Mouse (Mus musculus) liver, adult 2 months (tissue): ENCODE data around the gene Sh2d2a. TPM values are rescaled to one million over a fixed set of nuclear protein-coding genes. Genes with fewer than 3 reads are reported as not detected.

Source experiments
- DNase-seq: peaks from one replicate; pipeline ENCODE4 v3.0.0-alpha.2; 2011; ENCODE audit warnings: low read depth, low spot score; ENCODE audit errors: extremely low read depth
- H3K27ac ChIP-seq: fragments of 200-500 bp; replicated peaks from 2 replicates; pipeline ENCODE4 v1.5.1; 2012; ENCODE audit warnings: low read depth, mild to moderate bottlenecking, control low read depth, inconsistent platforms, low read length; ENCODE audit not compliant: insufficient read depth
- H3K27me3 ChIP-seq: fragments of 200-500 bp; 2 replicates; pipeline ENCODE4 v1.6.1; 2012; ENCODE audit warnings: mild to moderate bottlenecking, moderate library complexity, low read length, inconsistent platforms; ENCODE audit not compliant: control insufficient read depth, insufficient read depth
- H3K36me3 ChIP-seq: fragments of 200-500 bp; 2 replicates; pipeline ENCODE4 v1.6.1; 2012; ENCODE audit warnings: low read length, inconsistent platforms; ENCODE audit not compliant: control insufficient read depth, insufficient read depth
- H3K4me1 ChIP-seq: fragments of 200-500 bp; 2 replicates; pipeline ENCODE4 v1.6.1; 2011; ENCODE audit warnings: low read length; ENCODE audit not compliant: control insufficient read depth, insufficient read depth
- H3K4me3 ChIP-seq: fragments of 200-500 bp; 2 replicates; pipeline ENCODE4 v1.5.1; 2011; ENCODE audit warnings: low read depth, mild to moderate bottlenecking, control low read depth, low read length, moderate library complexity; ENCODE audit not compliant: insufficient read depth
- H3K79me2 ChIP-seq: fragments of 200-500 bp; 2 replicates; pipeline ENCODE4 v1.6.1; 2012; ENCODE audit warnings: inconsistent platforms, mild to moderate bottlenecking, low read length, moderate library complexity; ENCODE audit not compliant: control insufficient read depth, insufficient read depth
- H3K9ac ChIP-seq: fragments of 200-500 bp; 2 replicates; pipeline ENCODE4 v1.6.1; 2012; ENCODE audit warnings: low read depth, mild to moderate bottlenecking, control low read depth, inconsistent platforms, low read length
- CTCF ChIP-seq: fragments of 200-500 bp; IDR thresholded peaks from 2 replicates; pipeline ENCODE4 v1.5.1; 2011; ENCODE audit warnings: low read depth, low read length, control low read depth
- POLR2A ChIP-seq: fragments of 200-500 bp; IDR thresholded peaks from 2 replicates; pipeline ENCODE4 v1.6.1; 2011; ENCODE audit warnings: low read length, control low read depth; ENCODE audit not compliant: insufficient read depth; ENCODE audit errors: extremely low read depth
- WGBS: fragments of 180-500 bp; shearing (Covaris S2); methylation state at CpG from one replicate; pipeline ENCODE4 v1.1.7; 2018; 5-methylcytosine and 5-hydroxymethylcytosine counted together
- polyA plus RNA-seq: library from polyadenylated mRNA; depleted of rRNA; stranded (reverse); fragments of >200 nt; gene quantifications from 2 replicates; pipeline ENCODE4 v1.2.3, GENCODE M21; 2012
- total RNA-seq: library from RNA; depleted of rRNA; stranded (reverse); fragments of >200 nt; gene quantifications from 2 replicates; pipeline ENCODE4 v1.2.3, GENCODE M21; 2014

The Sh2d2a gene
- total and polyA plus RNA-seq, 2 experiments: 0.09 to 0.83 TPM

GRCm38 (mm10) chr3:87829025-87829424 is 17.5 kb upstream of the Sh2d2a start:
- H3K9ac ChIP-seq: no peak overlapping the region
- TF ChIP-seq POLR2A (no peak), CTCF (no peak)
- H3K36me3 ChIP-seq: no peaks in the 10 kb centered on the region
- H3K79me2 ChIP-seq: no peaks in the 10 kb centered on the region
- DNase-seq: no peak
- no peaks in the 10 kb centered on the region for H3K4me1 ChIP-seq
- no peak overlapping the region for H3K27ac ChIP-seq
- H3K4me3 ChIP-seq: no peak overlapping the region
- WGBS: 47% methylated on average over 10 of the region's 10 CpGs
- H3K27me3 ChIP-seq: no peaks in the 10 kb centered on the region

GRCm38 (mm10) chr3:87832109-87832859 is 14.3 kb upstream of the Sh2d2a start:
- no peak overlapping the region for H3K27ac ChIP-seq
- no peaks in the 10 kb centered on the region for H3K79me2 ChIP-seq
- no peaks in the 10 kb centered on the region for H3K4me1 ChIP-seq
- no peak for TF ChIP-seq POLR2A
- TF ChIP-seq CTCF: no peak
- 81% methylated on average over 7 of the region's 7 CpGs for WGBS
- no peaks in the 10 kb centered on the region for H3K36me3 ChIP-seq
- H3K27me3 ChIP-seq: no peaks in the 10 kb centered on the region
- H3K4me3 ChIP-seq: no peak overlapping the region
- no peak overlapping the region for H3K9ac ChIP-seq
- DNase-seq: no peak

GRCm38 (mm10) chr3:87833482-87833881 is 13.1 kb upstream of the Sh2d2a start:
- TF ChIP-seq POLR2A (no peak), CTCF (peak; percentile 33; the same call in 1 of the 2 replicates)
- H3K4me3 ChIP-seq: no peak overlapping the region
- 65% methylated on average over 5 of the region's 5 CpGs for WGBS
- H3K79me2 ChIP-seq: no peaks in the 10 kb centered on the region
- DNase-seq: no peak
- H3K4me1 ChIP-seq: no peaks in the 10 kb centered on the region
- no peaks in the 10 kb centered on the region for H3K27me3 ChIP-seq
- H3K36me3 ChIP-seq: no peaks in the 10 kb centered on the region
- no peak overlapping the region for H3K27ac ChIP-seq
- no peak overlapping the region for H3K9ac ChIP-seq

GRCm38 (mm10) chr3:87838622-87839021 is 7.9 kb upstream of the Sh2d2a start:
- 2% methylated on average over 4 of the region's 4 CpGs for WGBS
- H3K27ac ChIP-seq: no peak overlapping the region
- no peaks in the 10 kb centered on the region for H3K4me1 ChIP-seq
- no peak for TF ChIP-seq POLR2A
- peak; percentile 75 for TF ChIP-seq CTCF
- no peaks in the 10 kb centered on the region for H3K36me3 ChIP-seq
- DNase-seq: peak; percentile 37
- no peak overlapping the region for H3K4me3 ChIP-seq
- H3K79me2 ChIP-seq: no peaks in the 10 kb centered on the region
- H3K9ac ChIP-seq: no peak overlapping the region
- H3K27me3 ChIP-seq: no peaks in the 10 kb centered on the region

- Histone ChIP-seq H3K36me3 (no peaks in the 10 kb centered on the region), H3K79me2 (no peaks in the 10 kb centered on the region), H3K27me3 (no peaks in the 10 kb centered on the region), H3K27ac (no peak overlapping the region), H3K4me1 (no peaks in the 10 kb centered on the region), H3K9ac (no peak overlapping the region), H3K4me3 (no peak overlapping the region)
- no peak for DNase-seq
- TF ChIP-seq POLR2A: no peak
Measured at GRCm38 (mm10) chr3:87840858-87841257, 5.7 kb upstream of the Sh2d2a start.

GRCm38 (mm10) chr3:87844981-87845380 is 1.6 kb upstream of the Sh2d2a start:
- Histone ChIP-seq H3K9ac (no peak overlapping the region), H3K27ac (no peak overlapping the region), H3K4me3 (no peak overlapping the region), H3K79me2 (no peaks in the 10 kb centered on the region), H3K36me3 (no peaks in the 10 kb centered on the region), H3K4me1 (no peaks in the 10 kb centered on the region), H3K27me3 (no peaks in the 10 kb centered on the region)
- no peak for DNase-seq
- TF ChIP-seq POLR2A: no peak
- TF ChIP-seq CTCF: no peak
- 90% methylated on average over 4 of the region's 4 CpGs for WGBS
